Mouse (Mus musculus) E14TG2a.4 (cell line): ENCODE measurements at regions not wholly inside any gene's neighbourhood (a gene's known extent, or its start where the extent isn't known, plus 50 kb on each side); places are given as distances from the start of the nearest gene placed in this dataset.

Source experiments
- CTCF ChIP-seq: conservative IDR thresholded peaks from 2 replicates; pipeline ENCODE4 v1.5.1; 2014; ENCODE audit warnings: low read length
- NANOG ChIP-seq: IDR thresholded peaks from 2 replicates; pipeline ENCODE4 v1.6.1; 2014; ENCODE audit warnings: borderline replicate concordance, low read length, mixed read lengths
- POU5F1 ChIP-seq: IDR thresholded peaks from 2 replicates; pipeline ENCODE4 v1.6.1; 2014; ENCODE audit warnings: low read length, borderline replicate concordance

DNA sequence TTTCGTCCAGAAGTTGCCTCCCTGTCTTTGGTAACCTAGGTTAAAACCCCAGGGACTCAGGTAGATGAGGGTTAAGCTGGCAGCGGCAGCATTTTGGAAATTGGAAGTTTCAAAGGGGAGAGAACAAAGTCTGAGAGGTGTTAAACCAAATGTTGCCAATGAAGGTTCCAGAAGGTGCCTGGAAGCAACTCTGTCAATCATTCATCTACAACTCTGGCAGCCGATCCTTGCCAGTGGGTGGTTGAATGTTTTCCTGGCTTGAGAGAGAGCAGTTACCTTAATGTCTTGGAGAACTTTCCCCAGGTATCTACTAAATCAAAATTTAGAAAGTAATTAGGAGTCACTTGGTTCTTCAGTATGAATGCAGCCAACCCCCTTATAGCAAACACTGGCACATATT lies 628.2 kb upstream of the Map3k7 start:
- TF ChIP-seq CTCF (no peak), POU5F1 (no peak), NANOG (no peak)
